Mouse (Mus musculus): ENCODE results near the gene Susd6. TPM values are rescaled to one million over a fixed set of nuclear protein-coding genes. Genes with fewer than 3 reads are reported as not detected.

Susd6 gene
- polyA plus RNA-seq, 1 experiment from 2014 or later: 16.1 TPM

- H3K4me2 ChIP-seq (ENCODE audit: low read length): no peak overlapping the region
- no peak overlapping the region for H3K9ac ChIP-seq (ENCODE audit: low read depth, low read length)
- ATAC-seq (replicated peaks; ENCODE audit: low FRiP score, low read depth) (no peak), DNase-seq (ENCODE audit: low spot score) (no peak)
- H3K27ac ChIP-seq: no peak overlapping the region
- 43% methylated on average over 5 of the region's 5 CpGs for WGBS
- no peaks in the 10 kb centered on the region for H3K36me3 ChIP-seq (ENCODE audit: insufficient read depth, low read length)
- H3K4me3 ChIP-seq (replicated peaks; ENCODE audit: low read depth, low read length): no peak overlapping the region
- H3K9me3 ChIP-seq (replicated peaks; ENCODE audit: low read length): no peaks in the 10 kb centered on the region
- TF ChIP-seq CTCF (IDR thresholded peaks at IDR 0.05; ENCODE audit: low read depth): no peak
- no peaks in the 10 kb centered on the region for H3K4me1 ChIP-seq (replicated peaks; ENCODE audit: insufficient read depth, low read length)
- H3K27me3 ChIP-seq (ENCODE audit: insufficient read depth, low read length): no peaks in the 10 kb centered on the region
Observed at GRCm38 (mm10) chr12:80883881-80884280, 93.6 kb downstream of the Susd6 start.

GRCm38 (mm10) chr12:80885301-80886288, 95.3 kb downstream of the Susd6 start:
- TF ChIP-seq CTCF (IDR thresholded peaks at IDR 0.05; ENCODE audit: low read depth): no peak
- H3K4me1 ChIP-seq (replicated peaks; ENCODE audit: insufficient read depth, low read length): no peaks in the 10 kb centered on the region
- no peak overlapping the region for H3K9ac ChIP-seq (ENCODE audit: low read depth, low read length)
- no peaks in the 10 kb centered on the region for H3K27me3 ChIP-seq (ENCODE audit: insufficient read depth, low read length)
- peak; percentile 59 for DNase-seq (ENCODE audit: low spot score)
- peak overlapping the region; percentile 34 for H3K4me2 ChIP-seq (ENCODE audit: low read length)
- no peak overlapping the region for H3K27ac ChIP-seq
- WGBS: 33% methylated on average over 15 of the region's 15 CpGs
- H3K36me3 ChIP-seq (ENCODE audit: insufficient read depth, low read length): no peaks in the 10 kb centered on the region
- H3K9me3 ChIP-seq (replicated peaks; ENCODE audit: low read length): no peaks in the 10 kb centered on the region
- ATAC-seq (replicated peaks; ENCODE audit: low FRiP score, low read depth): peak; percentile 31; the same call in 1 of the 2 replicates
- H3K4me3 ChIP-seq (replicated peaks; ENCODE audit: low read depth, low read length): no peak overlapping the region

GRCm38 (mm10) chr12:80887036-80887435, 96.7 kb downstream of the Susd6 start:
- H3K27me3 ChIP-seq (ENCODE audit: insufficient read depth, low read length): no peaks in the 10 kb centered on the region
- 27% methylated on average over 2 of the region's 2 CpGs for WGBS
- H3K9ac ChIP-seq (ENCODE audit: low read depth, low read length): no peak overlapping the region
- no peaks in the 10 kb centered on the region for H3K36me3 ChIP-seq (ENCODE audit: insufficient read depth, low read length)
- H3K4me1 ChIP-seq (replicated peaks; ENCODE audit: insufficient read depth, low read length): no peaks in the 10 kb centered on the region
- TF ChIP-seq CTCF (IDR thresholded peaks at IDR 0.05; ENCODE audit: low read depth): no peak
- no peak overlapping the region for H3K4me2 ChIP-seq (ENCODE audit: low read length)
- ATAC-seq (replicated peaks; ENCODE audit: low FRiP score, low read depth) (no peak), DNase-seq (ENCODE audit: low spot score) (peak; percentile 15)
- H3K9me3 ChIP-seq (replicated peaks; ENCODE audit: low read length): no peaks in the 10 kb centered on the region
- no peak overlapping the region for H3K4me3 ChIP-seq (replicated peaks; ENCODE audit: low read depth, low read length)
- H3K27ac ChIP-seq: peak overlapping the region; percentile 43; the same call in 1 of the 2 replicates

- DNase-seq (ENCODE audit: low spot score) (no peak), ATAC-seq (replicated peaks; ENCODE audit: low FRiP score, low read depth) (no peak)
- no peak overlapping the region for H3K9ac ChIP-seq (ENCODE audit: low read depth, low read length)
- no peaks in the 10 kb centered on the region for H3K36me3 ChIP-seq (ENCODE audit: insufficient read depth, low read length)
- no peak overlapping the region for H3K4me2 ChIP-seq (ENCODE audit: low read length)
- WGBS: 93% methylated on average over 3 of the region's 3 CpGs
- no peak overlapping the region for H3K4me3 ChIP-seq (replicated peaks; ENCODE audit: low read depth, low read length)
- H3K4me1 ChIP-seq (replicated peaks; ENCODE audit: insufficient read depth, low read length): no peaks in the 10 kb centered on the region
- no peak overlapping the region for H3K27ac ChIP-seq
- peak; percentile 49 for TF ChIP-seq CTCF (IDR thresholded peaks at IDR 0.05; ENCODE audit: low read depth)
- no peaks in the 10 kb centered on the region for H3K9me3 ChIP-seq (replicated peaks; ENCODE audit: low read length)
- no peaks in the 10 kb centered on the region for H3K27me3 ChIP-seq (ENCODE audit: insufficient read depth, low read length)
Observed at GRCm38 (mm10) chr12:80889331-80889730, 99.0 kb downstream of the Susd6 start.

GRCm38 (mm10) chr12:80891074-80891473, 100.8 kb downstream of the Susd6 start:
- ATAC-seq (replicated peaks; ENCODE audit: low FRiP score, low read depth): no peak
- WGBS: 88% methylated on average over 2 of the region's 2 CpGs
- no peaks in the 10 kb centered on the region for H3K4me1 ChIP-seq (replicated peaks; ENCODE audit: insufficient read depth, low read length)

GRCm38 (mm10) chr12:80893720-80894494, 103.6 kb downstream of the Susd6 start:
- WGBS: 83% methylated on average over 18 of the region's 18 CpGs

More at GRCm38 (mm10) chr12:80891074-80891473, 100.8 kb downstream of the Susd6 start:
- H3K9me3 ChIP-seq (replicated peaks; ENCODE audit: low read length): no peaks in the 10 kb centered on the region
- H3K27ac ChIP-seq: no peak overlapping the region
- H3K4me2 ChIP-seq (ENCODE audit: low read length): no peak overlapping the region
- TF ChIP-seq CTCF (IDR thresholded peaks at IDR 0.05; ENCODE audit: low read depth): no peak
- no peaks in the 10 kb centered on the region for H3K27me3 ChIP-seq (ENCODE audit: insufficient read depth, low read length)
- no peak overlapping the region for H3K9ac ChIP-seq (ENCODE audit: low read depth, low read length)
- no peak overlapping the region for H3K4me3 ChIP-seq (replicated peaks; ENCODE audit: low read depth, low read length)
- H3K36me3 ChIP-seq (ENCODE audit: insufficient read depth, low read length): no peaks in the 10 kb centered on the region
- DNase-seq (ENCODE audit: low spot score): no peak

More at GRCm38 (mm10) chr12:80893720-80894494, 103.6 kb downstream of the Susd6 start:
- Histone ChIP-seq H3K27me3 (ENCODE audit: insufficient read depth, low read length) (no peaks in the 10 kb centered on the region), H3K36me3 (ENCODE audit: insufficient read depth, low read length) (no peaks in the 10 kb centered on the region), H3K9ac (ENCODE audit: low read depth, low read length) (no peak overlapping the region), H3K9me3 (replicated peaks; ENCODE audit: low read length) (no peaks in the 10 kb centered on the region), H3K4me1 (replicated peaks; ENCODE audit: insufficient read depth, low read length) (no peaks in the 10 kb centered on the region), H3K4me3 (replicated peaks; ENCODE audit: low read depth, low read length) (no peak overlapping the region), H3K27ac (no peak overlapping the region), H3K4me2 (ENCODE audit: low read length) (no peak overlapping the region)
- DNase-seq (ENCODE audit: low spot score) (no peak), ATAC-seq (replicated peaks; ENCODE audit: low FRiP score, low read depth) (no peak; the same call in 1 of the 2 replicates)
- peak; percentile 36 for TF ChIP-seq CTCF (IDR thresholded peaks at IDR 0.05; ENCODE audit: low read depth)

Measured in kidney, postnatal 0 days (tissue).